Mouse (Mus musculus) limb, embryonic 15.5 days (tissue): ENCODE measurements around the gene Ms4a5. TPM values are rescaled to one million over a fixed set of nuclear protein-coding genes. Genes with fewer than 3 reads are reported as not detected.
"Not testable (repeated sequence)": the region's sequence is repeated elsewhere in the genome, so short reads cannot be mapped to it uniquely, and the experiment has no call there.

Source experiments
- ATAC-seq: fragments of 200-750 bp; cut with Nextera tagmentation; 2 replicates; pipeline ENCODE4 v1.8.0; 2017; ENCODE audit warnings: low read depth, moderate TSS enrichment; ENCODE audit not compliant: insufficient number of reproducible peaks, low FRiP score, low TSS enrichment
- H3K27ac ChIP-seq: fragments of 300-500 bp; sonication (generic); 2 replicates; pipeline ENCODE4 v1.5.1; 2015; ENCODE audit warnings: moderate library complexity, mild to moderate bottlenecking, inconsistent platforms
- H3K27me3 ChIP-seq: fragments of 300-500 bp; sonication (generic); 2 replicates; pipeline ENCODE4 v1.6.1; 2015; ENCODE audit warnings: inconsistent platforms
- H3K36me3 ChIP-seq: fragments of 300-500 bp; sonication (generic); 2 replicates; pipeline ENCODE4 v1.6.1; 2015; ENCODE audit warnings: inconsistent platforms
- H3K4me1 ChIP-seq: fragments of 300-500 bp; sonication (generic); 2 replicates; pipeline ENCODE4 v1.6.1; 2015; ENCODE audit warnings: inconsistent platforms
- H3K4me2 ChIP-seq: fragments of 300-500 bp; sonication (generic); 2 replicates; pipeline ENCODE4 v1.6.1; 2015; ENCODE audit warnings: mild to moderate bottlenecking, inconsistent platforms
- H3K4me3 ChIP-seq: fragments of 300-500 bp; sonication (generic); 2 replicates; pipeline ENCODE4 v1.5.1; 2015; ENCODE audit warnings: mild to moderate bottlenecking, inconsistent platforms
- H3K9ac ChIP-seq: fragments of 300-500 bp; sonication (generic); 2 replicates; pipeline ENCODE4 v1.6.1; 2015; ENCODE audit warnings: inconsistent platforms
- H3K9me3 ChIP-seq: fragments of 300-500 bp; sonication (generic); 2 replicates; pipeline ENCODE4 v1.6.1; 2016; ENCODE audit warnings: inconsistent platforms
- WGBS: fragments of 180-500 bp; shearing (Covaris S2); methylation state at CpG from one replicate; pipeline ENCODE4 v1.1.7; 2015; 5-methylcytosine and 5-hydroxymethylcytosine counted together
- polyA plus RNA-seq: library from polyadenylated mRNA; unstranded; fragments of >200 nt; fragmentation: Nextera tagmentation; extraction: Ambion mirVana; gene quantifications from 2 replicates; pipeline ENCODE4 v1.2.1, GENCODE M21; 2015

The Ms4a5 gene
- polyA plus RNA-seq, 1 experiment from 2014 or later, result not detected

DNA sequence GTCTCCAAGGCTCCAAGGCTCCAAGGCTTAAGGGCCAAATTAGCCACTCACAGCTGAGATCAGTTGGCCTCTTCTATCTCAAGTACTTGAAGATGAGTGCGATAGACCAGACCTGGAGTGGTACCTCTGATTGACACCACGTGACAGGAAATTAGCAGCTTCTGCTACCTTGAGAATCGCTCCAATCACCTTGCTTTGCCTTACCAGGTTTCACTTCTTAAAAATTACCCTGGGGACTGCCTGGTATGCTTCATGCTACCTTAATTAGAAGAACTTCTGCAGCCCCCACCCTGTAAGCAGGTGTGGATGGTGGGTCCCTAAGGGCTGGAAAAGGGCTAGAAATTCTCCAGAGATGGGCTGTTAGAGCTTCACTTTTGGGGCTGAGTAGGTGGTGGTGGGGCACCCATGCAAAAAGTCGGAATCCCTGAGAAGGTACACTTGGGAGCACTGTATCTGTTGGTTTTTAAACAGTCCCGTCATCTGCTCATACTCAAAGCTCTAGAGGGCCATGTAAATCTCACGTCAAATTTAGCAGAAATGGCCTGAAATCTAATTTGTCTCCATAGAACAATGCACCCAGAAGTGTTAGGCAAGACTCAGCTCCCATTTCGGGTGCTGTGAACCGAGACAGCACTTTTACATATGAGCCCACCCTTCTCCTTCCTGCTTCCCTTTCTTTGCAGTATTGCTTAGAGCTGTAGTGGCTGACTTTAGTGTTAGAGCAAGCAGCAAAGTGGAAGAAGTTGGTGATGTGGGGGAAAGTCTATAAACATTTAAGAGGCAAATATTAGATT is 17.4 kb downstream of the Ms4a5 start, which contains the start of gene Ms4a1:
Gene Ms4a1, minus strand, starts transcription at position 190 of the 794 bp plus-strand sequence.
- Histone ChIP-seq H3K4me1 (no peaks in the 10 kb centered on the region), H3K4me3 (no peak within 1 kb of the TSS), H3K36me3 (no peaks in the 10 kb centered on the region), H3K27me3 (no peaks in the 10 kb centered on the region), H3K9me3 (no peaks in the 10 kb centered on the region; the same call in 1 of the 2 replicates), H3K27ac (no peak within 1 kb of the TSS), H3K4me2 (no peak within 1 kb of the TSS), H3K9ac (no peak within 1 kb of the TSS)
- WGBS, result 80% methylated on average over 8 of the region's 8 CpGs
- ATAC-seq, result no peak

DNA sequence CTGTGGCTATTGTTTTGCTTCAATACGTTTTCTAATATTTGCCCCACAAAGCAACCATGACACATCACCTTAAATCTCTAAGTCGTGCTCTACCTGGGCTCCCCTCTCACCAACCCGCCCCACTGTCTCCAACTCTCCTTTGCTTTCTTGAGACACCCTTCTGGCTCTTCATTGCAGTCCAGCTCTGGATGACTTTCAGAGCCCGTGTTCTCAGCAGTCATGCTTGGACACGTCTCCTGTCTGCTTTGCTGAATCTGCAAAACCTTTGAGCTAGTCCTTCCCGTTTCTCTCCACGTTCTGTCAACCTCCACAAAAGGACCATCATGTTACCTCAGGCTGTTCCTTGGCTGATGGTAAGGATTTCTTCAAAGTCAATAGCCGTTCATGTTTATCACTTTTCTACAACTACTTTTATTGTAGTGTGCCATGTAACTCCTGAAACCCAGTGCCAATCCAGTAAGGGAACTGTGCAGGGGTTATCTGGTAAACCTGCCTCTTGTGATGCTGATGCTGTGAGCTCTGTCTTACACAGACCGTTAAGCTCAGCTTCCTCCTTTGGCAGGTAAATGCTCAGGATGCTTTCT is 19.0 kb downstream of the Ms4a5 start:
- H3K36me3 ChIP-seq, result no peaks in the 10 kb centered on the region
- no peaks in the 10 kb centered on the region; the same call in 1 of the 2 replicates for H3K9me3 ChIP-seq
- H3K27ac ChIP-seq, result no peak overlapping the region
- H3K4me1 ChIP-seq, result no peaks in the 10 kb centered on the region
- H3K4me3 ChIP-seq, result no peak overlapping the region
- H3K9ac ChIP-seq, result no peak overlapping the region
- H3K4me2 ChIP-seq, result no peak overlapping the region
- WGBS, result 75% methylated on average over 9 of the region's 9 CpGs
- H3K27me3 ChIP-seq, result no peaks in the 10 kb centered on the region
- no peak for ATAC-seq

DNA sequence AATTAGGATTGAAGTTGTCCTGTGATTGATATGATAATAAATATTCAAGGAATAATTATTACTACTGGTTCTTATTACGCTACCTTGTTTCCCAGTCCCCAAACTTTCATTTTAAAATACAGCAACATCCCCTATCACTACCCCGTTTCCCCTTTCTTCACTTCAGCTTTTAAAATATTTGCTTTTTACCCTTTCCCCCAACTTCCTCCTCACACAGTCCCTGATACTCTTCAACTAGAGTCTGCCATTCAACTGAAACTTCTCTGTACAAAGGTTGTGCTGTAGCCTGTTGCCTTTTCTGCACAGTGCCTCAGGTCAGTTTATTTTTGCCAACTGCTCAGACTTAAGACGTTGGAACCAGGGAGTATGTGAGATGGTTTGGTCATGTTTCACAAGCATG is 20.1 kb downstream of the Ms4a5 start:
- 71% methylated on average over 3 of the region's 3 CpGs for WGBS
- H3K36me3 ChIP-seq, result no peaks in the 10 kb centered on the region
- H3K4me3 ChIP-seq, result no peak overlapping the region
- H3K4me2 ChIP-seq, result no peak overlapping the region
- H3K9me3 ChIP-seq, result no peaks in the 10 kb centered on the region; the same call in 1 of the 2 replicates
- no peaks in the 10 kb centered on the region for H3K4me1 ChIP-seq
- H3K27ac ChIP-seq, result no peak overlapping the region
- no peak overlapping the region for H3K9ac ChIP-seq
- ATAC-seq, result no peak
- H3K27me3 ChIP-seq, result no peaks in the 10 kb centered on the region

DNA sequence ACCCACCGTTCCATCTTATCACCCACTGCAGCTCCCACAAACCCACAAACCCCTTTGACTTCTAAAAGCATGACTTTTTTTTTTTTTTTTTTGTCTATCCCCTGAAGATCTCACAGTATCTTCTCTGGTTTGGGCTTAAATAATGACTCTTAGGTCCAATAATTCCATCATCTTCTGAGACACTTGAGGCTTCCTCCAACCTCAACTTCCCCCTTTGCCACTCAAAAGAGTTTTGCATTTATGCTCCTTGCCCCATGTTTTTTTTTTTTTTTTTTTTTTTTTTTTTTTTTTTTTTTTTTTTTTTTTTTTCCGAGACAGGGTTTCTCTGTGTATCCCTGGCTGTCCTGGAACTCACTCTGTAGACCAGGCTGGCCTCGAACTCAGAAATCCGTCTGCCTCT is 20.7 kb downstream of the Ms4a5 start:
- WGBS, result 70% methylated on average over 4 of the region's 4 CpGs
- not testable (repeated sequence) for H3K4me1 ChIP-seq

DNA sequence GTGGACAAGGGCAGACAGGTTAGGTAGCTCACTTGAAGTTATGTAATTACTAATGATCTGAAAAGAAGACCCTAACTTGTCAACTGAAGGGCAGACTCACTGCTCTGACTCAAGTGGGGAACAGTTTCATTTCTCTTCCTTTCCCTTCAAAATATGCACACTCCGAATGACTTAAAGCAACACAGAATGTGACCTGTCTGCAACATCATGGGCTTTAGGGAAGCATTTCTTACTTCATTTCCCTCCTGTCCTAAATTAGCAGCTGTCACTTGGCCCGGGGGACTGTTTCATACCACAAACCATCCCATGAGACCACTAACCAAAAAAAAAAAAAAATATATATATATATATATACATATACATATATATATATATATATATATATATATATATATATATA is 22.2 kb downstream of the Ms4a5 start:
- WGBS, result 72% methylated on average over 2 of the region's 2 CpGs
- Histone ChIP-seq H3K4me2 (no peak overlapping the region), H3K9me3 (no peaks in the 10 kb centered on the region), H3K9ac (no peak overlapping the region), H3K27ac (no peak overlapping the region), H3K36me3 (no peaks in the 10 kb centered on the region), H3K27me3 (no peaks in the 10 kb centered on the region), H3K4me1 (no peaks in the 10 kb centered on the region), H3K4me3 (no peak overlapping the region)
- no peak for ATAC-seq

More for the DNA sequence above, 20.7 kb downstream of the Ms4a5 start:
- H3K9me3 ChIP-seq, H3K36me3 ChIP-seq, H3K4me2 ChIP-seq, ATAC-seq, H3K27me3 ChIP-seq, H3K4me3 ChIP-seq, H3K27ac ChIP-seq, H3K9ac ChIP-seq: not testable (repeated sequence)

DNA sequence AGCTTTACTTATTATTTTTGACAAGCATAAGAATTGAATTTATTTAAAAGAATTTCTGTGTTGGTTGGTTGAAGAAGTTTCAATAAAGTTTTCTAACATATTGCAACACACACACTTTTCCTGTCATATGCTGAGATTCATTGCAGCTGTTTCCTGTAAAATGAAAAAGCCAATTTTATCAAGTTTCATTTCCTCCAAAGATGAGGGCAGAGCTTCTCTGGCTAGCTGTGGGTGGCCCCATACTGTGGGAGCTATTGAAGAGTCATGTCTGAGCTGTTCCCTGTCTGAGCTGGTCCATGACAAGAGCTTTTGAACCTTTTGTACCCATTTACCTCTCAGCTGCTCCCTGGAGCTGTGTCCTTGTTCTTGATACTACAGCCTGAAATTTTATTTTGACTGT is 39.4 kb downstream of the Ms4a5 start:
- Histone ChIP-seq H3K4me1 (no peaks in the 10 kb centered on the region), H3K9ac (no peak overlapping the region), H3K36me3 (no peaks in the 10 kb centered on the region), H3K9me3 (no peaks in the 10 kb centered on the region), H3K4me2 (no peak overlapping the region), H3K4me3 (no peak overlapping the region), H3K27ac (no peak overlapping the region), H3K27me3 (no peaks in the 10 kb centered on the region)
- ATAC-seq, result no peak

DNA sequence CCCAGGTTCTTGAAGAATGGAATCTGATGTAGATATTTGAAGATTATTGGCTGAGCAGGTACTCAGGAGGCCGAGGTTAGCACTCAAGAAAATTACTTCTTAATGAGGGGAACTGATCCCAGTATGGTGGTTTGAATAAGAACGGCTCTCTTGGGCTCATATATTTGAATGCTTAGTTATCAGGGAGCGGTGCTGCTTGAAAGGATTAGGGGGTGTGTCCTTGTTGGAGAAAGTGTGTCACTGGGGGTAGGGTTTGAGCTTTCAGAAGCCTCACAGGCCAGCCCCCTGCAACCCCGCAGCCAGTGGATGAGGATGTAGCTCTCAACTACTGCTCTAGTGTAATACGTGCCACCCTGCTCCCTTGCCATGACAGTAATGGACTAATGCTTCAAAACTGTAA is 41.1 kb downstream of the Ms4a5 start:
- WGBS, result 59% methylated on average over 5 of the region's 5 CpGs
- no peak for ATAC-seq
- H3K9ac ChIP-seq, result no peak overlapping the region
- no peaks in the 10 kb centered on the region for H3K9me3 ChIP-seq
- H3K27me3 ChIP-seq, result no peaks in the 10 kb centered on the region
- H3K36me3 ChIP-seq, result no peaks in the 10 kb centered on the region
- no peaks in the 10 kb centered on the region for H3K4me1 ChIP-seq
- no peak overlapping the region for H3K4me3 ChIP-seq
- H3K27ac ChIP-seq, result no peak overlapping the region
- no peak overlapping the region for H3K4me2 ChIP-seq

DNA sequence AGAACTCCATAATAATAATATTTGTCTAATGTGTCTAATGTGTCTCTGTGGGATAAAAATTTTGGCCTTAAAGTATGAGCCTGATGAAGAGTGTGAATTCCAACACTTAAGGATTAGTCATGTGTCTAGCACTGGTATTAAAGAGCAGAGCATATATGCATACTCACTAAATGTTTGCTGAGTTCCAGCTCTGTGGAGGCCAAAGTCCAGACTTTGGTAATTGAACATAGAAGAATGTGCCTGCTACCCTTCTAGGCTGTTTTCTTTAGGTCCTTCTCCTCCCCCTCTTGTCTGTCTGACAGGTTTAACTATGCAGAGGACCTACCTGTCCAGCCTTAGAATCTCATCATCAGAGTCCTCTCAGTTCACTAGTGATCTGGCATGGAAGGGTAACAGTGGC is 47.9 kb downstream of the Ms4a5 start:
- ATAC-seq, result no peak
- Histone ChIP-seq H3K4me3 (no peak overlapping the region), H3K9ac (no peak overlapping the region), H3K27ac (no peak overlapping the region), H3K4me1 (no peaks in the 10 kb centered on the region), H3K9me3 (no peaks in the 10 kb centered on the region), H3K36me3 (no peaks in the 10 kb centered on the region), H3K4me2 (no peak overlapping the region), H3K27me3 (no peaks in the 10 kb centered on the region)

DNA sequence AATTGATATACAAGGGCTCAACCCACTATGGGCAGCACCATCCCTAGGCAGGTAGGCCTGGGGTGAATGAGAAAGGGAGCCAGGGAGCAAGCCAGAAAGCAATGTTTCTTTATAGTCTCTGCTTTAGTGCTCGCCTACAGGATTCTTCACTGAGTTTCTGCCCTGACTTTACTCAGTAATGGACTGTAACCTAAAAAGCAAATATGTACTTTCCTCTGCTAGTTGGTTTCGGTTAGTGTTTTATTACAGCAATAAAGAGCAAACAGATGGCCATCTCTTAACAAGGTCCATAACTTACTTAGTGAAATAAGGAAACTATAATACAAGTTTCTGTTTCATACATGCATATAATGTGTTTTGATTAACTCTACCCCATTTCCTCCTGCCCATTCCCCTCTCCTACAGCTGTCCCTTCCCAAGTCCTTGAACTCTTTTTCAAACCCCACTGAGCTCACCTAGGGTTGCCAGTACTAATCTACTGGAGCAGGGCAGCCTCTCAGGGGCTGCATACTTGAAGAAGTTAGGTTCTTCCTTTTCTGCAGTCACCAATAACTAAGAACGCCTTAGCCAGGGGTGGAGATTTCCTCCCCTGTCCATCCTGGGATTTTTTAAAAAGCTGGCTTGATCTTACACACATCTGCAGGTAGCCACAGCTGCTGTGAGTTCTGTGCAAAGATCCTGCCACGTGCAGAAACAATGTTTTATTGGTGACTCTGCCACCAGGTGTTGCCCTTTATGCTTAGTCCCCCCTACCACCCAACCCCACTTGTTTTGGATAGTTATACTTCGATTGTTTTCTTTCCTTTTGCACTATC is 48.5 kb downstream of the Ms4a5 start:
- no peak overlapping the region for H3K9ac ChIP-seq
- no peaks in the 10 kb centered on the region for H3K36me3 ChIP-seq
- H3K4me3 ChIP-seq, result no peak overlapping the region
- H3K9me3 ChIP-seq, result no peaks in the 10 kb centered on the region
- WGBS, result 23% methylated on average over 5 of the region's 5 CpGs
- H3K4me2 ChIP-seq, result no peak overlapping the region
- ATAC-seq, result no peak
- no peaks in the 10 kb centered on the region for H3K27me3 ChIP-seq
- H3K27ac ChIP-seq, result no peak overlapping the region
- H3K4me1 ChIP-seq, result no peaks in the 10 kb centered on the region

DNA sequence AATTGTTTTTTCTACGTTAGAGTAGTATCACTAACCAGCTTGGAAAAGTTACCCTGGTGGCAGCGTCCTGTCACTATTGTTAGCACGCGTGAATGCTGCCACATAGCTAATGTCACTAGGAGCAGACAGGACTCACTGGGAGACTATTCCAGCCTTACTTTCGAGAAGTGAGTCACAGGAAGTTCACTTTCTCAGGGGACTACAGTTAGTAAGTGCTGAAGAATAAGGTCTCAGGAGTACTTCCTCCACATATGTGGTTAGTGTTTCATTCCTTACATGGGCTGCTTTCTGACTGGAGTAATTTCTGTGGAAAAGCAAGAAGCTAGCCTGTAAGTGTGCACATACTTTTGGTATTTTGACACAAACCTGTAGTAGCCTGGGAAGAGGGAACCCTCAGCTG is 49.4 kb downstream of the Ms4a5 start:
- H3K9ac ChIP-seq, result no peak overlapping the region
- no peaks in the 10 kb centered on the region for H3K4me1 ChIP-seq
- no peaks in the 10 kb centered on the region for H3K36me3 ChIP-seq
- H3K4me2 ChIP-seq, result no peak overlapping the region
- H3K4me3 ChIP-seq, result no peak overlapping the region
- ATAC-seq, result no peak
- 79% methylated on average over 5 of the region's 5 CpGs for WGBS
- H3K27ac ChIP-seq, result no peak overlapping the region
- no peaks in the 10 kb centered on the region for H3K9me3 ChIP-seq
- no peaks in the 10 kb centered on the region for H3K27me3 ChIP-seq

DNA sequence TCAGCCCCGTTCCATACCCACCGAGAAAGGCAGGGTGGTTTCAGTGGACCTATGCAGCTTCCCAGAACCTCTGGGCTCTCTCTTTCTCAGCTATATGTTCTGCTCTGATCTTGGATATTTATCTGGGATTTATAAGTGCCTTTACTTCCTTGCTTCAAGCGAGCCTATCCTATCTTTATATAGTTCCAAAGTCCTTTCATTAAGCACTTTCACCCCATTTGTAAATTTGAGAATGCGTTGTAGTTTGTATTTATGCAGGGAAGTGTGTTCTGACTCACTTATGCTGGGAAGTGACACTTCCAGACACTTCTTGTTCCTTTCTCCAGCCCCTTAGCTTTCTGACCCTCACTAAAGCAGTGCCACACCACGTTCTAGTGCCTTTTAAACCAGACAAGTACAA is 51.3 kb downstream of the Ms4a5 start, which contains the start of gene Ms4a12:
Gene Ms4a12, minus strand, starts transcription at position 101 of the 400 bp plus-strand sequence.
- 72% methylated on average over 5 of the region's 5 CpGs for WGBS
- Histone ChIP-seq H3K27me3 (no peaks in the 10 kb centered on the region), H3K4me3 (no peak within 1 kb of the TSS), H3K4me2 (no peak within 1 kb of the TSS), H3K9ac (no peak within 1 kb of the TSS), H3K36me3 (no peaks in the 10 kb centered on the region), H3K27ac (no peak within 1 kb of the TSS), H3K9me3 (no peaks in the 10 kb centered on the region), H3K4me1 (no peaks in the 10 kb centered on the region)
- no peak for ATAC-seq
